Mouse (Mus musculus) adrenal gland, postnatal 25 days (tissue): ENCODE results near the gene Pa2g4. TPM values are rescaled to one million over a fixed set of nuclear protein-coding genes. Genes with fewer than 3 reads are reported as not detected.

Source experiments
- DNase-seq: peaks from one replicate; pipeline ENCODE4 v3.0.0; 2021; ENCODE audit warnings: mixed read lengths
- total RNA-seq: library from RNA; stranded (reverse); gene quantifications from 2 replicates; pipeline ENCODE4 v1.2.3, GENCODE M21; 2021

The Pa2g4 gene
- total RNA-seq, 1 experiment from 2014 or later = 83.8 TPM

DNA sequence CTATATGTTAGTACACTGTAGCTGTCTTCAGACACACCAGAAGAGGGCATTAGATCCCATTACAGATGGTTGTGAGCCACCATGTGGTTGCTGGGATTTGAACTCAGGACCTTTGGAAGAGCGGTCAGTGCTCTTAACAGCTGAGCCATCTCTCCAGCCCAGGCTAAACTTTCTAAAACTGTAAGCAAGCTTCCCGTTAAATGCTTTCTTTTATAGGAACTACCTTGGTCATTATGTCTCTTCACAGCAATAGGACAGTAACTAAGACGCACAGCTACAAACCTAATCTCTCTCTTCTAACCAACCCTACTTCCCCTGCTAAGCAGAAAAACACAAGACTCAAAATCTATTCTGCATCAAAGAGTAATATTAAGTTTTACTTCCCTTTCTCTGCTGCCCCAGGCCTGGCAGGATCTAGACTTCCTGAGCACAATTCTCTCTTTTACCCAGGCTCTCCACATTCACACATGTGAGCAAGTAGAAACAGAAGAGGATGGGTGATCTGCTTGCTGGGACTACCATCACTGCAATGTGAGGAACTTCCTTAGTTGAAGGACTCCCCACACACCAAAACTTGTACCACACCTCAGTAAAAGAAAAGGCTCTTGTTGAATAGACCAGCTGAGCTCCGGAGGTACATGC is 30.0 kb downstream of the Pa2g4 start:
- DNase-seq = no peak

GRCm38 (mm10) chr10:128535206-128535605 is 30.6 kb downstream of the Pa2g4 start:
- no peak for DNase-seq

- no peak for DNase-seq
Measured at GRCm38 (mm10) chr10:128526366-128527356, 39.1 kb downstream of the Pa2g4 start.

- peak; percentile 93 for DNase-seq
Measured at GRCm38 (mm10) chr10:128525671-128526308, 40.0 kb downstream of the Pa2g4 start, which contains the start of gene Esyt1. Gene Esyt1 (minus strand): TSS chr10:128525871.

- peak; percentile 52 for DNase-seq
Measured at GRCm38 (mm10) chr10:128524732-128525662, 40.8 kb downstream of the Pa2g4 start.

GRCm38 (mm10) chr10:128524111-128524731 is 41.6 kb downstream of the Pa2g4 start:
- DNase-seq = no peak

DNA sequence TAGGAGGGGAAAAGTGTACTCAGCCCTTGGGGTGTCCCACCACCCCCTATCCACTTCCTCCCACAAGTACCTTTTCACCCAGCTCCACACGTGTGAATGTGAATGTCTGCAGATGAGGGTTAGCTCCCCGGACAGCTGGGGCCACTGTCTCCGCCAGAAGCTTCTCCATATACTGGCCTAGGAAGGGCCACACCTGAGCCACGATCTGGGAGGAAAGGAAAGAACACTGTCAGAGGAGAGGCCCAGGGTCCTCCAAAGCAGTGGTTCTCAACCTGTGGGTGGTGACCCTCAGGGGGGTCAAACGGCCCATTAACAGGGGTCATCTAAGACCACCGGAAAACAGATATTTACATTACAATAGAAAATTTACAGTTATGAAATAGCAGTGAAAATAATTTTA is 43.4 kb downstream of the Pa2g4 start:
- DNase-seq = no peak

- no peak for DNase-seq
Measured at GRCm38 (mm10) chr10:128520591-128520990, 45.2 kb downstream of the Pa2g4 start.

DNA sequence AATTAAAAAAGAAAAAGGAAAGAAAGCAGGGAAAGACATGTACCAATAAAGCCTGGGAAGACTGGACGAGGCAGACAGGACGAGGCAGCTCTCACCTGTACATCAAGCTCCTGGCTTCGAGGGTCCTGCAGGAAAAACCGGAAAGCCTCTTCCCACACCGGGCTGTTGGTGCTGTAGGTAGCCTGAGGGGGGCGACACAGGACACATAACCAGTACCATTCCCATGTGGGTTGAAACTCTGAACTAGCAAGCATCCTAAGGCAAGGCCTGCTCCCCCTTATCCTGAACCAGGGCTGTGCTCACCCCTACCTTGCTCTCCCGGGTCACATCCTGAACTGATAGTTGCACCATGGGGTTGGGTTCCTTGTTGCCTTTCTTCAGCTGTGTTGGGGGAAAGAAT is 47.0 kb downstream of the Pa2g4 start:
- DNase-seq = peak; percentile 47

GRCm38 (mm10) chr10:128516677-128517076 is 49.1 kb downstream of the Pa2g4 start:
- no peak for DNase-seq

- DNase-seq = no peak
Measured at GRCm38 (mm10) chr10:128516029-128516428, 49.8 kb downstream of the Pa2g4 start.

- DNase-seq = no peak
Measured at GRCm38 (mm10) chr10:128515044-128515443, 50.7 kb downstream of the Pa2g4 start.

DNA sequence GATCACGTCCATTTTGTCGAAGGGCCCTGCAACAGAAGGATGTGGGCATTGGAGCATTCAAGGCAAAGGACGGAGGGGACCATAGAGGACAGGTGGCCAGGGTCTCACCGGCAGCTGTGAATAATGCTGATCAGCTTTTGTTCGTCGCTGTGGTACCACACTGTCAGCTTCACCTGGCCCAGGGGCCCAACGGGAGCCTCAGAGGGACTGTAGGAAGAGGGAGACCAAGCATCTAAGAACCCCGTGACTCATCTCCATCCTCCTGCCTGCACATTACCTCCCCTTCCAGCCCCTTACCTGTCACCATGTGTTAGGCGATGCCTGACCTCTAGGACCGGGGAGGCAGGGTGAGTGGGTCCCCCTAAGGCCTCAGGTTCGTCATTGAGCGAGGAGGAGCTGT is 54.0 kb downstream of the Pa2g4 start:
- no peak for DNase-seq

DNA sequence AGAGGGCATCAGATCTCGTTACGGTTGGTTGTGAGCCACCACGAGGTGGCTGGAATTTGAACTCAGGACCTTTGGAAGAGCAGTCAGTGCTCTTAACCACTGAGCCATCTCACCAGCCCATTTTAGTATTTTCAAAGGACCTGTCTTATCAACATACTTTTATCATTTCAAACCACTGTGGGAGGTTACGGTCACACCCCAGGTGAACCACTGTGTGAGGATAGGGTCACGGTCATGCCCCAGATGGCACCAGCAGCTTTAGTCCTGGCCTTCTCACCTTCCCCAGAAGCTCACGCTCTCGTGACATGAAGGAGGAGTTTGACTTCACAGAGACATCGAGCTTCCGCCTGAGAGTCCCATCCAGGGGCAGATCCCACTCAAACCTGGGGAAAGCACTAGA is 54.6 kb downstream of the Pa2g4 start:
- DNase-seq = no peak

DNA sequence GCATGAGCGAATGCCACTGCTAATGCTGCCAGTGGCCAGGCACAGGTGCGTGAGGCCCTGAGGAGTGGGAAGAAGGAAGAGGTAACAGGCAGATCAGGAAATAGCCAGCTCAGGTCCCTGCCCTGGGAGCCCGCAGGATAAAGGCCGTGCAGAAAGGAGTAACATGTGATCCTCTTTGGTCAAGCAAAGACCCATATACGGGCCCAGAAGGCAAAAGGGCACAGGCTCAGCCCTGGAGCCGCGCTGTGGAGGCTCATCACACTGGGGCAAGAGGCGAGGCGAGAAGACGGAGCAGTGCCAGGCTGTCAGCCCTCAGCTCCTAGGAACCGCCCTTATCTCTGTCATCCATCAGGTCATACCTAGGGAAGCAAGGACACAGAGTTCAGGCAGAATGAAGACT is 55.5 kb downstream of the Pa2g4 start:
- no peak for DNase-seq

GRCm38 (mm10) chr10:128509831-128510230 is 56.0 kb downstream of the Pa2g4 start:
- no peak for DNase-seq

GRCm38 (mm10) chr10:128509203-128509602 is 56.6 kb downstream of the Pa2g4 start:
- no peak for DNase-seq

- DNase-seq = no peak
Measured at GRCm38 (mm10) chr10:128508260-128508659, 57.5 kb downstream of the Pa2g4 start.
